Comparison of ENCODE assay signal across 10 mouse cellular contexts in genomic region chr16:30374266-30374665, GRCm38 (mm10). TPM values are rescaled to one million over a fixed set of nuclear protein-coding genes. Genes with fewer than 3 reads are reported as not detected.
DNase-seq lines count a peak whose midpoint lies in the region; ATAC-seq and TF ChIP-seq lines count a peak whose summit lies in the region.
"Had no signal": no experiment of that assay in that cellular context is flagged by ENCODE, and none has a peak within 500 bp of the region (broad histone marks: within the 10 kb centered on the region; RNA-seq: fewer than 3 reads in every experiment).

No protein-coding gene starts in this region.

- H3K9ac ChIP-seq in kidney, embryonic 14.5 days (ENCODE audit: low read depth, low read length), result no peak overlapping the region
- H3K9ac ChIP-seq: embryonic facial prominence, embryonic 12.5 days; limb, embryonic 15.5 days had no signal

- no peaks in the 10 kb centered on the region for H3K27me3 ChIP-seq in kidney, adult 2 months (replicated peaks; ENCODE audit: control insufficient read depth, insufficient read depth, low read length)
- no peaks in the 10 kb centered on the region for H3K27me3 ChIP-seq in kidney, embryonic 14.5 days (ENCODE audit: control insufficient read depth, insufficient read depth, low read length)
- H3K27me3 ChIP-seq: embryonic facial prominence, embryonic 12.5 days; limb, embryonic 15.5 days had no signal

- H3K4me3 ChIP-seq in kidney, adult 2 months (ENCODE audit: insufficient read depth, low read depth, low read length), result no peak overlapping the region
- no peak overlapping the region for H3K4me3 ChIP-seq in kidney, embryonic 14.5 days (ENCODE audit: low read length)
- H3K4me3 ChIP-seq: embryonic facial prominence, embryonic 12.5 days; limb, embryonic 15.5 days had no signal

- no peaks in the 10 kb centered on the region for H3K36me3 ChIP-seq in kidney, adult 2 months (ENCODE audit: control insufficient read depth, insufficient read depth, low read length)
- 0 out of 2 replicates have a peak, but pooled peaks cover 4% of the 10 kb centered on the region for H3K36me3 ChIP-seq in kidney, embryonic 14.5 days (ENCODE audit: control insufficient read depth, insufficient read depth, low read length)
- H3K36me3 ChIP-seq: embryonic facial prominence, embryonic 12.5 days; limb, embryonic 15.5 days had no signal

- TF ChIP-seq POLR2A in kidney, adult 2 months (IDR thresholded peaks at IDR 0.05; ENCODE audit: low read depth, low read length), result no peak

- no peak for ATAC-seq in kidney, embryonic 14.5 days (ENCODE audit: low FRiP score, low TSS enrichment)

- H3K4me1 ChIP-seq in kidney, adult 2 months (ENCODE audit: control insufficient read depth, insufficient read depth, low read length), result no peaks in the 10 kb centered on the region; the same call in 1 of the 2 replicates
- no peaks in the 10 kb centered on the region for H3K4me1 ChIP-seq in kidney, embryonic 14.5 days (ENCODE audit: control insufficient read depth, insufficient read depth, low read length)
- H3K4me1 ChIP-seq: embryonic facial prominence, embryonic 12.5 days; limb, embryonic 15.5 days had no signal

- 50% methylated on average over 3 of the region's 3 CpGs for WGBS in kidney, adult 2 months
- 67% methylated on average over 3 of the region's 3 CpGs for WGBS in kidney, embryonic 14.5 days

- no peak overlapping the region for H3K27ac ChIP-seq in kidney, adult 2 months (ENCODE audit: insufficient read depth, low read depth, low read length)
- no peak overlapping the region for H3K27ac ChIP-seq in kidney, embryonic 14.5 days (ENCODE audit: low read depth, low read length)
- H3K27ac ChIP-seq: embryonic facial prominence, embryonic 12.5 days; limb, embryonic 15.5 days had no signal

- DNase-seq in kidney, adult 2 months, result peak; percentile 66
- peak; percentile 50 to 61 for DNase-seq in B cell, adult 2 months
- DNase-seq in Muller cell, postnatal 12 days (ENCODE audit: inconsistent ontology term), result peak; percentile 36
- peak; percentile 78 for DNase-seq in embryo, embryonic 10.5 days (ENCODE audit: low spot score)
- peak; percentile 73 for DNase-seq in kidney, postnatal 14 days
- DNase-seq in natural killer cell, adult 2 months (ENCODE audit: low spot score in 2 of 2), result peak; percentile 38 to 46
- no peak for DNase-seq in ovary, postnatal 10 days (ENCODE audit: low spot score)

- H3K4me2 ChIP-seq in kidney, embryonic 14.5 days (replicated peaks; ENCODE audit: low read depth, low read length), result no peak overlapping the region
- H3K4me2 ChIP-seq: embryonic facial prominence, embryonic 12.5 days; limb, embryonic 15.5 days had no signal

- TF ChIP-seq CTCF in kidney, adult 2 months (conservative IDR thresholded peaks at IDR 0.05; ENCODE audit: insufficient read depth, insufficient read length, low read depth, low read length), result no peak

- H3K9me3 ChIP-seq in kidney, embryonic 14.5 days (ENCODE audit: control insufficient read depth, low read length), result no peaks in the 10 kb centered on the region
- H3K9me3 ChIP-seq: embryonic facial prominence, embryonic 12.5 days; limb, embryonic 15.5 days had no signal

RNA-seq across cellular contexts. Expression of gene Atp13a3, which starts 31.5 kb away (rescaled TPM):
- 23.5 and 25.4 TPM in 2 replicates for polyA plus RNA-seq in kidney, adult 2 months (2012; rRNA removed)
- 13.5 and 20.2 TPM in 2 replicates for polyA plus RNA-seq in kidney, embryonic 14.5 days (2014; fragmentation: Nextera tagmentation; extraction: Ambion mirVana)
